Mouse (Mus musculus): ENCODE measurements at regions not wholly inside any gene's neighbourhood (a gene's known extent, or its start where the extent isn't known, plus 50 kb on each side); places are given as distances from the start of the nearest gene placed in this dataset.
A peak's percentile ranks its signal among the peaks of the same experiment; 100 is the strongest.

DNA sequence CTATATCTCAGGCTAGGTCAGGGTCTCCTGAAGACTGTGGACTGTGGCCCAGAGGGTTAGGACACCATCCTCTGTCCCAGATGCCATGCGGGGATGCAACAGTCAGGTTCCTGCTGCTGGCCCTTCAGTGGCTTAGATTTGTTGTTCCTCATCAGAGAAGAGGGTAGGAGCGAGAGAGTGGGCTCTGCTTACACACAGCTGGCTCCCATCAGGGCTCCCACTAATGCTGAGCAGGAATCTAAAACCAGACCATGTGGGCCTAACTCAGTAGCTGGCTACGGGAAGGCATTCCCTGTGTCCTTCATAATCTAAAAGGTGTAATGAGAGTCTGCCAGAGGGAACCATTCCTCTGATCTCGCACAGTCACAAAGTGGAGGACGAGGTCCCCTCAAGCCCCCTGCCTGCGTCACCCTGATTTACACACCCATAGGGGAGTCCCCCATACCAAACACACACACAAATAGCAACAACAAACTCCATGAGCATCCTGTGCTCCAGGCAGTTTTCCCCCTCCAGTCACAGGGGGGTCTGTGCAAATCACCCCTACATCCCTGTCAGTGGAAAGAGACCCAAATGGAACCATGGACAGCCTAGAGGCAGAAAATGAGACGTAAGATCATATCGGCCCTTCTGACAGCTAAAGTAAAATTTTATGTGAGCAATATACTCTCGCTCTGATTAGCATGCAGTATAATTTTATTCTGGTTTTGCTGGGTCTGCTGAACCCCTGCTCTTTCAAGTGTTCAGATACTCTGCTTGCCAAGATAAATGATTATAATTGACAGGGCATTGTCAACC lies 234.8 kb downstream of the 3110018I06Rik start:
- DNase-seq (ENCODE audit: inconsistent ontology term) = no peak

DNA sequence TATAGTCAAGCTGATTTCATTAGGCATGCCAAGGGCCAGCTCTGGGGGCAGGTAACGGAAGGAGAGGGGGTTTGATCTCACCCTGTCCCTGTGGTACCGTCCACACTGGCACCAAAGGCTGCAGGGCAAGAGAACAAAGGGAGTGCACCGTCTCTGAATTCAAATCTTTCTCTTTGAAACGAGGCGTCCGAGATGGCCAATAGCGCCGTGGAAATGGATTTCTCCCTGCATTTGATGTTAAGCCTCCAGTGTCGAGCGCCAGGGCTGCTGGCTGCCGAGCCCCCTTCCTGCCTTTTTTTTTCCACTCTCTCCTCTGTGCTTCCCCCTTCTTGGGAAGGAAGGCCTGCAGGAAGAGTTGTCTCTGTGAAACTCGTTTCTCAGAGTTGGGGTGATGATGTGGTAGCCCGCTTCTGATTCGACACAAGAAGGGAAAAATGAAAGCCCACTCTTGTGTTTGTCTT lies 235.5 kb downstream of the 3110018I06Rik start:
- no peak for DNase-seq (ENCODE audit: inconsistent ontology term)

DNA sequence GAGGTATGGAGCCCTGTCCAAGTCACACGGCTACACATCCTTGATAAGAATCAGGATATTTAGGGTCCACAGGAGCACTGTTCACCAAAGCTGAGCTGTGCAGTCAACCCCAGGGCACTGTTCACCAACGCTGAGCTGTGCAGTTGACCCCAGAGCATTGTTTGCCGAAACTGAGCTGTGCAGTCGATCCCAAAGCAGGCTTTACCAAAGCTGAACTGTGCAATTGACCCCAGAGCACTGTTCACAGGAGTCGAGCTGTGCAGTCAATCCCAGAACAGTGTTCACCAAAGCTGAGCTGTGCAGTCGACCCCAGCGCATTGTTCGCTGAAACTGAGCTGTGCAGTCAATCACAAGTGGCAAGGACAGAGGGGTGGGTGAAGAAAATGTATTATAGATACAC lies 236.0 kb downstream of the 3110018I06Rik start:
- DNase-seq (ENCODE audit: inconsistent ontology term) = no peak

DNA sequence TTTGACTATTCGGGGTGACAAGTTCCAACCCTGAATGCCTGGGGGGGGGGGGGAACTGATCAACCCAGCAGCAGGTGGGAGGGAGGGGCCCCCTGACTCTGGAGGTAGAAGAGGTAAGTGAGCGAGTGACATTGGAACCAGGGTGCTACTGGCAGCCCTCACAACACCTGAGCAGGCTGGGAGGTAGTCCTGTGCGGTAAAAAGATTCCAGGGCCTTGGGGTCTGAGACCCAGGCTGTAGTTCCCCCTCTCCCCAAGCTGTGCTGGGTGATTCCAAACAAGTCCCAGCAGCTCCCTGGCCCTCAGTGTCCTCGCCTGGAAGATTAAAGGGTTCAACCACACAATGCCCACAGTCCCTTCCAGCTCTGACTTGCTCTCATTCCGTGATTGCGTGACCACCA lies 240.4 kb downstream of the 3110018I06Rik start:
- DNase-seq (ENCODE audit: inconsistent ontology term) = no peak

DNA sequence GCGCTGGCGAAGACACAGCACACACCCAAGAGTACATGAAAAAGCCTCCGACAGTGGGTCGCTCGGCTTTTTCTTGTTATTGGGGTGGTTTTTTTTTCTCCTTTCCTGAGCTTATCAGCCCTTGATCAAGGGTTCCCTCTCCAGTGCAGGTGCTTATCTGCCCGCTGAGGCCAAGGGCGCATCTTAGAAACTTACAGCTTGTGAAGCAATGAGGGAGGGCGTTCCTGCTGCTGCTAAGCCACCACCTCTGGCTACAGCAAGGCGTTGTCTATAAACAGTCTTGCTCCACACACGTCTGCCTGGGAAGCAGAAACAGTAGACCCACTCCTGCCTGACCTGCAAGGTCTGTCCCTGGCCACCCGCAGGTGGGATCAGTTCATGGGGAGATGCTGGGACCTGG lies 240.9 kb downstream of the 3110018I06Rik start:
- DNase-seq (ENCODE audit: inconsistent ontology term) = no peak

DNA sequence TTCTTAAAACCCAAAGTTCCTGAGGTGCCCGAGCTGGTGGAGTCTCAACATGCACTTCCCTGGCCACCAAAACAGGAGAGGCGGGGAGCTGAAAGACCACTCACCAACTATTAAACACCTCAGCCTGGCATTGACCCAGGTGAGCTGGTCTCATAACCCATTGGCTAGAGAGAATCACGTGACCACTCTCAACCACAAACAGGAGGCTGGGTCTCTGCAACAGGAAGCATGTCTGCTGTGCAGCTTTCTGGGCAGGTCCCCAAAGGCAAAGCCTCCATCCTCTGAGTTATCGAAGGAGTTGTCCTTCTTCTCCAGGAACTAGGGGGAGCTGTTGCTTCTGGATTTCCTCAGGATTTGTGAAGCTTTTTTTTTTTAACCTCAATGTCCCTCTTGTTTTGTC lies 242.5 kb downstream of the 3110018I06Rik start:
- DNase-seq (ENCODE audit: inconsistent ontology term) = no peak

DNA sequence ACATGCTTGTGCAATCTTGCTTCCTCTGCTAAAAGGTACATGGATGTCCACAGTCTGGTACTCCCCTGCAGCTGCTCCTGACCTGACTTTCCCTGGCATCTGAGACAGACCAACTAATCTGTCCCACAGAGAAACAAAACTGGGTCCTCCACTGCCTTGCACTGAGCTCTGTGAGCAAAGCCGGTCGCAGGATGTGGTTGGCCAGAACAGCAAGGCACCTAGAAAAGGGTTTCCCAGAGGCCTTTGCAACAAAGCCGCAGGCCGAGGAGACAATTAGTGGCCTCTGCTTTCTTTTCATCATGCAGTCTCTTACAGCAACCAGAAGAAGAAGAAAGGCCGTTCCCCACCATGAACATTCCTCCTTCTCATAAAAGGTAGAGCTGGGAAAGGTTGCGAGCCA lies 246.1 kb downstream of the 3110018I06Rik start:
- DNase-seq (ENCODE audit: inconsistent ontology term) = no peak

DNA sequence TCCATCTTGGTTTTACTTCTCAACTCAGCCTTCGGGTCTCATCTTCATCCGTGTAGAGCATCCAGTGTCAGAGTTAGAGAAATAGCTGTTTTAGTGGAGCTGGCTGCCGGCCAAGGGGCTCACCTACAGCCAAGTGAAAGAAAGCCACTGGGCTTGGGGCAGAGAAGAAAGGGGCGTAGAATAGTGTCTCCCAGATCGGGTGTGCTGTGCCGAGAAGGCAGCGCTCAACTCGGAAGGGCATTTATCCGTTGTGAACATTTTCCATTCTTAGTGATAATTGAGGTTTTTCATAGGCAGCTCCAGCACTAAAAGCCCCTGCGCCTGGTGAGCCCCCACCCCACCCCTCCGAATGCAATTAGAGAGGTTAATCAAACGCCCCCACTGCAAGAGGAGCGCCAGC lies 254.2 kb downstream of the 3110018I06Rik start:
- no peak for DNase-seq (ENCODE audit: inconsistent ontology term)

DNA sequence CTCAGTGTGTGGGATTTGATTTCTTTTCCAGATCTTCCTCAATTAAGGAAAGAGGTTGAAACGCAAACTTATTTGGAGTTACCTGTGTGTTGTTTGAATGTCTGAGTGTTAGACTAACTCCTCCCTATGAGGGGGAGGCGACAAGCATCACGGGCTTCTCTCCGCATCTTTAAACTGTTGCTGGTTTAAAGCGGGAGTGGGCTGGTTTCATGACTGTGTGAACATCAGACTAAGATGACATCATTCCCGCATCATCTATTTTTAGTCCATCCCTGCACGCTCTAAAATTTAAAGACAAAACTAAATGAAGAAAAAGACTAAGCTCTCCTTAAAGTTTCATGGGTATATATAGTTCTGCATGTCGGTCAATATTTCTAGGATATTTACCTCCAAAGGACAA lies 256.4 kb downstream of the 3110018I06Rik start:
- no peak for DNase-seq (ENCODE audit: inconsistent ontology term)

DNA sequence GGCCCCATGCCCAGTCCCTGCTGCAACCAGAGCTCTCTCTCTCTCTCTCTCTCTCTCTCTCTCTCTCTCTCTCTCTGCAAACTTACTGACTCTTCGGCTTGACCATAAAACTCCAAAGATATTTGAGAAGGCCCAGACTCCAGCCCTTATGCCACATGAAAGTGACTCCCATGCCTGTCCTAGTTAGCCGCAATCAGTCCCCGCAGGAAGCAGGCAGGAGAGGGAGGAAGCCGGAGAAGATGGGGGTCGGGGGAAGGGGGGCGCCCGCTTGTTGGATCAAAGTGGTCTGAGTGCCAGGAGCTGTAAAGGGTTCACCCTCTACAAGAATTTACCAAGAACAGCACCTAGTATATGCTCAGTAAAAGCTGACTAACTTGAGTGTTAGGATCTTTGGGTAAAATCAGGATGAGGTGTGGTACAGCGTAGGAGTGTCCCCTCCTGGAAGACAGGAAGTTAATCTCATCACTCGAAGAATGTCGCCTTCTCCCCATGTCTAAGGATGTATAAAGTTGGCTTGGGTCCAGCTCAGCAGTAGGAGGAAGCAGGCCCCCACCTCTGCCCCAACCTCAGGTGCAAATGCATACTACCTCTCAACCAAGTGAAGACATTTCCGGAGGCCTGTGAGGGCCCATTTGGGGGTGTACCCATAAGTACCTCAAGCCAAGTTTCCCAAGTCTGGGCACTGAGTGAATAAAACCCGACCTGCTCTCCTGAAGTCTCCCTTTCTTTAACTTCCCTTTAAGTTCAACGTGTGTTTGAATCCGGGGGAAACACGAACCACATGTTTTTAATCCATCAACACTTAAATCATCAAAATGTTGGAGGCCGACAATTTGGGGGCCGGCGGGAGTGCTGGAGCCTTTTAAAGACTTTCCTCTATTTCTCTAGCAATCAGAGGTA lies 254.7 kb downstream of the Bcl11b start:
- no peak for DNase-seq (ENCODE audit: inconsistent ontology term)

DNA sequence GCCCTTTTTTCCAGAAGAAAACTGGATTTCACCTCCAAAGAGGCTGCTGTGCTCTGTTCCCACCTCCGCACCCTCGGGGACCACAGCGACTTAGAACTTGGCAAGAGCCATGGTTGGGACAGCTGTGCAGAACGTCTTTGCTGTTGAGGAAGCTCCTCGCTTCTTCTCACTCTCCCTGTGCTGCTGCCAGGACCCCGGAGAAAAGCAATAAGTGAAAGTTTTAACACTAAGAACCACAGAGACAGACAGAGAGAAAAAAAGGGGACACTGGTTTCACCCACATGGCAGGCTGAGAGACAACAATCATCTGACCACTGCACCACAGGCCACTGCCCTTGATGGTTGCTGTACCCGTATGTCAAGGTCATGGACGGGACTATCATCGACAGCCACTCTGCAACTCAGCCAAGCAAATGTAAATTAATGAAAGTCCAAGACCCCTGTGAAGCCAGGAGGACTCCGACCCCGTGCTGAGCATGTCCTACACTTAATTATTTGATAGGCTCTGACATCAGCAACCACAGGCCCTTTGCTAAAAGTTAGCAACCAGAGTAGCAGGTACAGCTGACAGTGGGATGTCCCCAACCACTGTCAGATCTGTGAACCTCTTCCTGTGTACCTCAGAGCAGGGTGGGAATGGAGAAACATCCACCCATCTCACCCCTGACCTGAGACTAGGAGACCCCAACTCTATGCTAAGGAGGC lies 253.9 kb downstream of the Bcl11b start:
- no peak for DNase-seq (ENCODE audit: inconsistent ontology term)

DNA sequence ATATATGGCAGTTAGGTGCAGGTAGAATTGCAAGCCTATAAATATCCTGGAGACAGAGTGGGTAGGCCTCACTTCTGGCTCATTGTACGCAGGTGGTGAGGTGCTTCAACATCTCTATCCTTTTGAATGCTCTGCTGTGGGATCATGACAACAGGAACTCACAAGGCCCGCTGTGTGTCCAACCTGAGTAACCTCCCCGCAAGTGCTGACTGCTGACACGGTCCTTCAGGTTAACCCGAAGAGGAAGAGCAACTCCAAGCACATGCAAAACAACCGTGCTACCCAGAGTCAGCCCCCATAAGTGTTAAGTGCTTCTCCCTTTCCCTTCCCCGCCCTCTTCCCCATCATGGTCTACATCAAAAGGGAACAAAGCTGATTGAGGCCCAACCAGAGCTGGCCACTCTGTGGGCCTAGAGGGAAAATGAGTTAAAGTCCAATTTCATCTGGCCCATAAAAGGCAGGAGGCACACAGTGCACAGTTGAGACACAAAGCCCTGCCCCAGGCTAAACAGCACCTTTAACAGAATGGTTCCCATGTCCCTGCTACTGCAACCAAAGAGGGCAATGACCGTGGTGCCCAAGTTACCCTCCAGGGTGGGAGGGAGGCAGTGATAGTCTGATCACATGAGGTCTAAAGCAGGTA lies 253.0 kb downstream of the Bcl11b start:
- no peak for DNase-seq (ENCODE audit: inconsistent ontology term)

DNA sequence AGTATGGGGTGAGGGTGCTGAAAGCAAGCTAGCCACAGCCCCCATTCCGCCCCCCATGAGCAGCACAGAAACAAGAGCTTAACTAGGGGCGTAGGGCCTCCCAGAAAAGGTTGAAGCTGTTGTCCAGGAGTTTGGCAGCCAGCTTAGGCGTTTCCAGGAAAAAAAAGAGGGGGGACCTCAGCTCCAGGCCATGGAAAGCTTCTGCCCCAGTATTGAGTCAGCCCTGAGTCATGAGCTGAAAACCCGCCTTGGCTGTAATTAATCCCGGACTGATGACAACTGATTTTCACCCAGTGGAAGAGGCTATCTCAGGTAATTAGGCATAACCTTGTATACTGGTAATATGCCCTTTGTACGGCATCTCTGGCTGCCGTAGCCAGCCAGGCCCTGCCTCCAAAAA lies 251.3 kb downstream of the Bcl11b start:
- peak; percentile 74 for DNase-seq (ENCODE audit: inconsistent ontology term)

DNA sequence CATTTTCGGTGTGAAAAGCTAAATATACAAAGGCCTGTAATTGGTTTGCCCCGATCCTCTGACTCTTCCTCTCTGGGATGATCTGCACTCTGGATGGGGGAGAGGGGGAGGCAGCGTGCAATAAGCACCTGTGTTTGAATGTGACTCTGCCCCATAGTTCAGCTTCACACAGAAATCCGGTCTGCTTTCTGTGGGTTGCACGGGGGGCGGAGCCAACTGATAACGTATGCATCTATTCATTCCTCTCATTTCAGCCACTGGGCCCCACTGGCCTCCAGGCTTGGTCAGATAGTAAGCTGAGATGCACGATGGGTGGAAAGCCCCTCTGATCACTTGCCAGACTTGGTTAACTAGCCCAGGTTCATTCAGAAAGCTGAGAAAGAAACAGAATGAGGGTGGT lies 250.8 kb downstream of the Bcl11b start:
- peak; percentile 19 for DNase-seq (ENCODE audit: inconsistent ontology term)

DNA sequence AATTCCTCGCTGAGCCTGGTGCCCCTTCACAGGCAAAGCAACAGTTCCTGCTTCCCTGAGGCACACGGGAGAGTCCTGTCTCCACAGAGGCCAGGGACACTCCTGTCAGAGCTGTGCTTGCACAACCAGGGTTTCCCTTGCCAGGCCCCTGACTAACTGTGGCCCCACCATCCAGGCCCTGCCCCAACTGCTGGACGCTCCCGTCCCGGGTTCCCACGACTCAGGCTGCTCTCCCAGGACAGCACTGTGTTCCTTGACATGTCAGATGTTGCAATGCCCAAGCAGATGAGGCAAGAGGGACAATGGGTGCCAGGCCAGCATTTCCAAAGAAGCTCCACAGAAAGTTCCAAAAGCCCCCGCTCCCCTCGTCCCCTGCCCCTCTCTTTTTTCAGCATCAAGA lies 250.4 kb downstream of the Bcl11b start:
- DNase-seq (ENCODE audit: inconsistent ontology term) = peak; percentile 22

DNA sequence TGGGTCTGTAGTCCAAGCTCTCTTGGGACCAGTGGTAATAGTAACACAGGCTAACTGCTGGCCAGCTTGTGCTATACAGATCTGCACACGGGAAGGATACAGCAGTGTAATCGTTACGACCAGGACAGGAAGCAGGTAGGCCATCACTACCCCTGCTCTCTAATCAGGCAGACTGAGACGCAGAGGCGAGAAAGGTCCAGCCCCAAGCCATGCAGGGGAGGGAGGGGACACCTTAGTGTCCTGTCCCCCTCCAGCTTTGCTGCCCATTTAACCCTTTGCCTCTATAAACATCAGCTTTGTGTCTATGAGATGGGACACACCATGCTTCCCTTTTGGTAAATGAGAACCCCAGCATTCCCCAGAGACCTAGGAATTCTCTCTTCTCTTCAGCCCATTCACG lies 249.9 kb downstream of the Bcl11b start:
- DNase-seq (ENCODE audit: inconsistent ontology term) = no peak

DNA sequence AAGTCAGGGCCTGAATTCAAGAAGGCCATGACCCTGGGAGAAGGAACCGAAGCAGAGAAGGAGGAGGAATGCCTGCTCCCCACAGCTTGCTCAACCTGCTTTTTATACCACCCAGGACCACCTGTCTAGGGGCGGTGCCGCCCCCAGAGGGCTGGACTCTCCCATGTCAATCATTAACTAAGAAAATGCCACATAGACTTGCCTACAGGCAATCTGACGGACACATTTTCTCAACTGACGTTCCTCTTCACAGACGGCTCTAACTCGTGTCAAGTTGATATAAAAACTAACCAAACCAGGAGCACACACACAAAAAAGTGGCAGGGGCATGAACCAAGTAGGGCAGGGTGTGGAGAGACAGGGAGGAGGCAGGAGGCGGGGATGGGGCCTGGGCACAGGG lies 248.5 kb downstream of the Bcl11b start:
- DNase-seq (ENCODE audit: inconsistent ontology term) = no peak

DNA sequence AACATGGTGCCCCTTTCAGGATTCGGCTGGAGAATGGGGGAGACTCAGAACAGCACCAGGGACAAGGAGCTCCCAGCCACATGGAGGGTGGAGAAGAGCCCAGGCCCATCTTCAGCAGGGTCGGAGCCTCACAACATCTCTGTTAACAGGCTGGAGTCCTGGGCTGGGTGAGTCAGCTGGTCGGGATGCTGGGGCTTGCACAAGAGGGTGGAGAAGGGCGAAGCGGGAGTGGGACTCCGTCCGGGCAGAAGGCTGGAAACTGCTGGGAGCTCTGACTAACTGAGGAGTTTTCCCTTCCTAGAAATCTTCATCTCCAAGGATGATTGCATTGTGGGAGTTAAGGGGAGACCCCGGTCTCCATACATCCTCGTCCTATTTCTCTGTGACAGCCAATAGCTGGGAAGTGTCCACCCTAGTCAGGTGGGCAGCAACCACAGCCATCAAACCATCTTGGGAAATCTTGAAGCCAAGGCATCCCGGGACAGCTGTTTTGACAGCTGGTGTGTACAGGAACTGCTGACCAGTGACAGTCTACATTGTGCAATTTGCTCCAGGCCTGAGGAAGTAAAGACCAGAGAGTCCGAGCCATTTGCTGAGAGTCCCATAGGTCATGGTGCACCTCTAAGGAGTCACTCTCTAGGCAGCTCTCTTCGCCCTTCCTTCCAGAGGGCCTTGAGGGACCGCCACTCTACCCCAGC lies 247.4 kb downstream of the Bcl11b start:
- no peak for DNase-seq (ENCODE audit: inconsistent ontology term)

DNA sequence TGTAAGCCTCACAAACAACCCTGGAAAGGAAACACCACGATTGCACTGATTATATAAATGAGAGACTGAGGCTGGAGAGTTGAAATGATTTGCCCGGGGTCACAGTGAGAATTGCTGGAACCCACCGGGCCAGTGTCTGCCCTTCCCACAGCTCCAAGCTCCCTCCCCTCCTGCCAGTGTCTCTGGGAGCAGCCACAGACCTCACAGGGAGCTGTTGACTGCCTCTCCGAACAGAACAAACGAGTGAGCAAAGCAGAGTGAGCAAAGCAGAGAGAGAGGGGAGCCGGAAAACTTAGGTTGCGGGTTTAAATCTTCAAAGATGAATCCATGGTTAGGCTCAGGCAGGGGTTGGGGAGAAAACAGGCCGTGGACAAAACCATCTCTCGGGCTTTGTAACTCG lies 246.2 kb downstream of the Bcl11b start:
- no peak for DNase-seq (ENCODE audit: inconsistent ontology term)

DNA sequence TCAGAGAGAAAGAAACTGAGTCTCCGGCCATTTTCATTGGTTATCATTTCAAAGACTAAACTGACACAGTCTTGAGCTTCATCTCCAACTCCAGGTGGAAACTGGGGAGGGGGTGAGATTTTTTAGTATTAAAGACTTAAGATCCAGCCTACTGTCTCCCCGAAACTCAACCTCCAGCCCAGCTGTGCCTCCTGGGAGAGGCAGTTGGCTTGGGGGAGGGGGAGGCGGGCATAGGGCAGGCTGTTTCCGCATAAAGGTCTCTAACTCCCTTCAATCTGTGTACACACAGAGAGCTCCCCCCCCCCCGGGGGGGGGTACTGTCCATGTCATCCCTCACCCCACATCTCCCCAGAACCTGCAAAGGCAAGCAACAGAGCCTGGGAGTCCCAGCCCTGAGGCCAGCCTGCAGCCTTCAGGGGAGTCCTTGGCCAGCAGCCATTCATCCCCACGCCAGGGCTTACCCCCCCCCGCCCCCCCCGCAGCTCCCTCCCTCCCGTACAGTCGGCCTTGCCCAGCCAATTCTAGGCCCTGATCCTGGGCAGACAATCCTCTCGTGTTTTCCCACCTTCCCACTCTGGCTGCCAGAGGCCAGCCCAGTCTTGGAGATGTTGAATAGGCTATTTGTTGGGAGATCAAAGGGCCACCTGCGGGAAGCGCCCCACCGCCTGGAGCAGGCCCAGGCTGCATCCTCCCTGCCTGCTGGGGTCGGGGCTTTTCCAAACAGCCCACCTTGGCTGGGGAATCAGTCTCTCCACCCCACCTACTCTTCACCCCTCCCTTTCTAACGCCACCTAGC lies 245.2 kb downstream of the Bcl11b start:
- peak; percentile 32 for DNase-seq (ENCODE audit: inconsistent ontology term)

All from Muller cell, postnatal 12 days (primary cell).